8 mouse cellular contexts compared by ENCODE assay signal in genomic region chr11:59472326-59472677, GRCm38 (mm10). TPM values are rescaled to one million over a fixed set of nuclear protein-coding genes. Genes with fewer than 3 reads are reported as not detected.
DNase-seq lines count a peak whose midpoint lies in the region; ATAC-seq and TF ChIP-seq lines count a peak whose summit lies in the region.

Zfp867 (minus strand) TSS chr11:59472474.

- H3K9ac ChIP-seq in hindbrain, embryonic 12.5 days: peak within 1 kb of the TSS; percentile 86
- H3K9ac ChIP-seq in lung, postnatal 0 days (replicated peaks; ENCODE audit: low read depth): peak within 1 kb of the TSS; percentile 84

- WGBS in hindbrain, embryonic 12.5 days: 1% methylated on average over 19 of the region's 19 CpGs
- 0% methylated on average over 19 of the region's 19 CpGs for WGBS in lung, postnatal 0 days

- peak within 1 kb of the TSS; percentile 82 for H3K4me3 ChIP-seq in hindbrain, embryonic 12.5 days
- peak within 1 kb of the TSS; percentile 69 for H3K4me3 ChIP-seq in lung, postnatal 0 days (ENCODE audit: low read depth, low read length)

- ATAC-seq in Patski: peak; percentile 94
- ATAC-seq in hindbrain, embryonic 12.5 days (ENCODE audit: low FRiP score): peak; percentile 89
- ATAC-seq in lung, postnatal 0 days: peak; percentile 95

- peak within 1 kb of the TSS; percentile 75 for H3K4me2 ChIP-seq in hindbrain, embryonic 12.5 days (replicated peaks)
- peak within 1 kb of the TSS; percentile 73 for H3K4me2 ChIP-seq in lung, postnatal 0 days (replicated peaks; ENCODE audit: low read depth, low read length)

- CTCF ChIA-PET in Patski (lab: Charles Lee): interaction anchor here (1.1 to 1.4 kb wide), 2 partner anchors 14 to 263 kb away, joined by 3 to 4 read pairs; no protein-coding TSS in a partner anchor

- no peaks in the 10 kb centered on the region for H3K27me3 ChIP-seq in Patski
- H3K27me3 ChIP-seq in hindbrain, embryonic 12.5 days: no peaks in the 10 kb centered on the region
- H3K27me3 ChIP-seq in lung, postnatal 0 days (replicated peaks; ENCODE audit: insufficient read depth, low read length): no peaks in the 10 kb centered on the region

- H3K27ac ChIP-seq in hindbrain, embryonic 12.5 days: peak within 1 kb of the TSS; percentile 77
- peak within 1 kb of the TSS; percentile 76 for H3K27ac ChIP-seq in lung, postnatal 0 days (ENCODE audit: low read length)

- in situ Hi-C loops in Patski (cut with MboI; ENCODE audit: low pct_unique_long_range_greater_than_20kb): loop anchor here (5.0 kb wide), 1 partner anchor 245 kb away; the partner anchor contains the start of gene Arf1

- no peaks in the 10 kb centered on the region for H3K9me3 ChIP-seq in hindbrain, embryonic 12.5 days (replicated peaks)
- H3K9me3 ChIP-seq in lung, postnatal 0 days (ENCODE audit: low read length): no peaks in the 10 kb centered on the region

- POLR2A ChIA-PET in Patski (lab: Charles Lee): interaction anchor here (0.6 to 1.2 kb wide), 2 partner anchors 14 to 24 kb away, joined by 3 to 6 read pairs; no protein-coding TSS in a partner anchor

- no peak for TF ChIP-seq EP300 in lung, postnatal 0 days (IDR thresholded peaks at IDR 0.05)

- H3K36me3 ChIP-seq in hindbrain, embryonic 12.5 days: no peaks in the 10 kb centered on the region
- H3K36me3 ChIP-seq in lung, postnatal 0 days (ENCODE audit: insufficient read depth, low read length): no peaks in the 10 kb centered on the region

- H3K4me1 ChIP-seq in hindbrain, embryonic 12.5 days: peaks cover 7% of the 10 kb centered on the region
- H3K4me1 ChIP-seq in lung, postnatal 0 days (ENCODE audit: insufficient read depth, low read depth, low read length): peaks cover 5% of the 10 kb centered on the region; the same call in 1 of the 2 replicates

- no peak for TF ChIP-seq CTCF in Patski (IDR thresholded peaks at IDR 0.05)
- no peak for TF ChIP-seq CTCF in lung, postnatal 0 days (IDR thresholded peaks at IDR 0.05)

- peak; percentile 43 for DNase-seq in Patski (ENCODE audit: low read depth, low spot score)
- DNase-seq in cerebellum, postnatal 10 days: peak; percentile 96 to 97
- peak; percentile 87 to 89 for DNase-seq in frontal cortex, postnatal 10 days (ENCODE audit: low spot score in 2 of 2)
- peak; percentile 89 to 90 for DNase-seq in layer of hippocampus, postnatal 10 days (ENCODE audit: low spot score in 2 of 2)
- DNase-seq in lung, postnatal 0 days (ENCODE audit: low spot score): peak; percentile 95
- DNase-seq in ovary, postnatal 10 days (ENCODE audit: low spot score): peak; percentile 39
- DNase-seq in thymus, postnatal 10 days (ENCODE audit: low spot score in 2 of 2): peak; percentile 74 to 81

RNA-seq across cellular contexts. Expression of gene Zfp867, which starts in this region (rescaled TPM):
- 8.0 TPM for polyA plus RNA-seq in Patski (2021)
- 10.8 and 11.8 TPM in 2 replicates for polyA plus RNA-seq in hindbrain, embryonic 12.5 days (2016; fragmentation: Nextera tagmentation; extraction: Ambion mirVana)
- 1 to 10 TPM; 4.2 to 5.0 TPM for total RNA-seq in layer of hippocampus, postnatal 10 days (2021)
- polyA plus RNA-seq in lung, postnatal 0 days (2015; fragmentation: Nextera tagmentation; extraction: Ambion mirVana): 7.3 and 7.4 TPM in 2 replicates

Comparison
In these comparisons a context has a peak if more than half of its experiments do, and no peak if none do; other contexts are left out.
1. Peak in every context shown above with its lines: DNase-seq, ATAC-seq, H3K4me3 ChIP-seq and H3K27ac ChIP-seq.
2. DNase-seq: peak in every context shown above with its lines; median percentile 96 in cerebellum, postnatal 10 days; 95 in lung, postnatal 0 days; 90 in layer of hippocampus, postnatal 10 days; 88 in frontal cortex, postnatal 10 days; 78 in thymus, postnatal 10 days; 43 in Patski; 39 in ovary, postnatal 10 days.